In the genomic region with DNA sequence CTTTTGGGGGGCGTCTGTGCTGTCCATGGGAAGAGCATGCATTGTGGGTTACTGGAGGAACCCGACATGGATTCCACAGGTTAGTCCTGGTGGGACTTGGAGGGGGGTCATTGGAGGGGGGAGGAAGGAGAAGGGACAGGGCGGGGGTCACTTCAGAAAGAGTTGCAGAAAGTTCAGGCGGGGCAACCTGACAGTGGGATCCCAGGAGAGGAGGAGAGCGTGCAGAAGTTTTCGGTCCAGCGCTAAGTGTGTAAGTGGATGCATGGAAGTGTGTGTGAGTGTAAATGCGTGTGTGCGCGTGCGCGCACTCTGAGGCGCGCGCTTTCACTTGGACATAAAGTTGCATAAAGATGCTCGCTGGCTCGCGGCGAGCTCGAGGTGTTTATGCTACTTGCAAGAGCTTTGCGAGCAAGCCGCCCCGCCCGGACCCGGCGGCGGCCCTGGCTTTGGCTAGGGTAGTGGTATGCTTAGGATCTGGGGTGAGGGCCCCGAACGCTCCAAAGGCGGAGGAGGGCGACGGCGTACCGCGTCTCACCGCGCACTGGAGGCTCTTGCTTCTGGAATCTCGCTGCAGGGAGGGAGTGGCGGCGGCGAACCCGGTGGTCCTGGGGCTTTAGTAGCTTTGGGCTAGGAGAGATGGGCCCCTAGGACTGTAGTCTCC, we compare ENCODE assay signal across 9 mouse cellular contexts. TPM values are rescaled to one million over a fixed set of nuclear protein-coding genes. Genes with fewer than 3 reads are reported as not detected.
DNase-seq lines count a peak whose midpoint lies in the region; ATAC-seq and TF ChIP-seq lines count a peak whose summit lies in the region.
"Had no signal": no experiment of that assay in that cellular context is flagged by ENCODE, and none has a peak within 500 bp of the region (broad histone marks: within the 10 kb centered on the region; RNA-seq: fewer than 3 reads in every experiment).

No protein-coding gene starts in this region.

- H3K36me3 ChIP-seq in limb, embryonic 14.5 days (ENCODE audit: control insufficient read depth, insufficient read depth, low read length) = no peaks in the 10 kb centered on the region
- H3K36me3 ChIP-seq in stomach, embryonic 15.5 days = no peaks in the 10 kb centered on the region

- DNase-seq in gastrocnemius, adult 2 months = no peak
- no peak for DNase-seq in gastrocnemius, postnatal 36 days
- DNase-seq in thymus, postnatal 4 days = peak; percentile 36
- DNase-seq in thymus, postnatal 10 days (ENCODE audit: low spot score in 2 of 2) = no peak
- DNase-seq in limb, embryonic 14.5 days (ENCODE audit: low spot score) = no peak
- DNase-seq in layer of hippocampus, adult 9-11 months = no peak
- DNase-seq in gastrocnemius, adult 8-10 months (ENCODE audit: low spot score in 2 of 2) = no peak

- ATAC-seq in limb, embryonic 14.5 days (ENCODE audit: low FRiP score, low read depth) = no peak
- ATAC-seq in stomach, embryonic 15.5 days (ENCODE audit: insufficient read depth, low FRiP score, low read depth) = no peak

- TF ChIP-seq CTCF in gastrocnemius, adult 2 months (IDR thresholded peaks at IDR 0.05) = no peak

- peak overlapping the region; percentile 66 for H3K4me3 ChIP-seq in gastrocnemius, adult 2 months
- peak overlapping the region; percentile 33 for H3K4me3 ChIP-seq in limb, embryonic 14.5 days (replicated peaks; ENCODE audit: low read length)
- peak overlapping the region; percentile 24 for H3K4me3 ChIP-seq in stomach, embryonic 15.5 days (replicated peaks)

- no peak overlapping the region for H3K9ac ChIP-seq in limb, embryonic 14.5 days (ENCODE audit: low read depth, low read length, severe bottlenecking)
- no peak overlapping the region for H3K9ac ChIP-seq in stomach, embryonic 15.5 days

- H3K27ac ChIP-seq in gastrocnemius, adult 2 months = no peak overlapping the region
- H3K27ac ChIP-seq in limb, embryonic 14.5 days (replicated peaks; ENCODE audit: low read depth, low read length) = no peak overlapping the region
- H3K27ac ChIP-seq in stomach, embryonic 15.5 days = no peak overlapping the region

- peaks cover 96% of the 10 kb centered on the region for H3K27me3 ChIP-seq in limb, embryonic 14.5 days (ENCODE audit: control insufficient read depth, insufficient read depth, low read length)
- peaks cover 93% of the 10 kb centered on the region for H3K27me3 ChIP-seq in stomach, embryonic 15.5 days (replicated peaks)

- H3K4me2 ChIP-seq in limb, embryonic 14.5 days (replicated peaks; ENCODE audit: low read depth, low read length, severe bottlenecking) = peak overlapping the region; percentile 50
- H3K4me2 ChIP-seq in stomach, embryonic 15.5 days = peak overlapping the region; percentile 60

- peaks cover 20% of the 10 kb centered on the region for H3K4me1 ChIP-seq in limb, embryonic 14.5 days (ENCODE audit: control insufficient read depth, insufficient read depth, low read length)
- peaks cover 42% of the 10 kb centered on the region for H3K4me1 ChIP-seq in stomach, embryonic 15.5 days

- under 1% methylated on average over 42 of the region's 42 CpGs for WGBS in limb, embryonic 14.5 days
- WGBS in stomach, embryonic 15.5 days = 2% methylated on average over 42 of the region's 42 CpGs

- no peak for TF ChIP-seq POLR2A in limb, embryonic 14.5 days (IDR thresholded peaks at IDR 0.05; ENCODE audit: borderline replicate concordance, extremely low read depth, insufficient read depth, insufficient read length)

- H3K9me3 ChIP-seq in limb, embryonic 14.5 days (ENCODE audit: control insufficient read depth, low read length) = no peaks in the 10 kb centered on the region
- no peaks in the 10 kb centered on the region for H3K9me3 ChIP-seq in stomach, embryonic 15.5 days

- intact Hi-C loops in gastrocnemius, adult 2 months (cut with DNase I) = no loop called here
- intact Hi-C loops in gastrocnemius, postnatal 36 days (cut with DNase I) = no loop called here

RNA-seq across cellular contexts. Expression of a gene that starts 0.7 kb away (rescaled TPM):
- not detected for total RNA-seq in gastrocnemius, adult 2 months (2021)
- total RNA-seq in gastrocnemius, postnatal 36 days (2021) = not detected
- polyA plus RNA-seq in limb, embryonic 14.5 days (2012; rRNA removed) = 0.41 TPM in 2 replicates
- polyA plus RNA-seq in limb, embryonic 14.5 days (2014; fragmentation: Nextera tagmentation; extraction: Ambion mirVana) = 0.12 and 0.15 TPM in 2 replicates
- polyA plus RNA-seq in stomach, embryonic 15.5 days (2015; fragmentation: Nextera tagmentation; extraction: Ambion mirVana) = 0.04 and 0.08 TPM in 2 replicates
- total RNA-seq in gastrocnemius, adult 8-10 months (2022) = not detected
- polyA plus RNA-seq: spleen, adult 2 months had no signal
